In genomic region chr15:81586466-81586865, GRCm38 (mm10) we compare ENCODE assay signal across 8 mouse cellular contexts. TPM values are rescaled to one million over a fixed set of nuclear protein-coding genes. Genes with fewer than 3 reads are reported as not detected.
DNase-seq lines count a peak whose midpoint lies in the region; ATAC-seq and TF ChIP-seq lines count a peak whose summit lies in the region.

No protein-coding gene starts in this region.

- H3K9ac ChIP-seq in lung, embryonic 14.5 days = peak overlapping the region; percentile 100
- H3K9ac ChIP-seq in embryonic facial prominence, embryonic 11.5 days (replicated peaks; ENCODE audit: low read length) = peak overlapping the region; percentile 99
- H3K9ac ChIP-seq in intestine, embryonic 15.5 days = peak overlapping the region; percentile 100
- H3K9ac ChIP-seq in midbrain, postnatal 0 days (replicated peaks; ENCODE audit: low read length, poor library complexity, severe bottlenecking) = peak overlapping the region; percentile 100

- no peaks in the 10 kb centered on the region for H3K9me3 ChIP-seq in lung, embryonic 14.5 days (ENCODE audit: low read depth, low read length)
- H3K9me3 ChIP-seq in embryonic facial prominence, embryonic 11.5 days (replicated peaks; ENCODE audit: control insufficient read depth, low read length) = no peaks in the 10 kb centered on the region
- no peaks in the 10 kb centered on the region for H3K9me3 ChIP-seq in intestine, embryonic 15.5 days
- no peaks in the 10 kb centered on the region for H3K9me3 ChIP-seq in midbrain, postnatal 0 days (ENCODE audit: low read length)

- peak overlapping the region; percentile 60 for H3K4me2 ChIP-seq in lung, embryonic 14.5 days
- H3K4me2 ChIP-seq in embryonic facial prominence, embryonic 11.5 days (ENCODE audit: low read depth, low read length) = peak overlapping the region; percentile 43
- peak overlapping the region; percentile 68 for H3K4me2 ChIP-seq in intestine, embryonic 15.5 days (replicated peaks)
- peak overlapping the region; percentile 64 for H3K4me2 ChIP-seq in midbrain, postnatal 0 days (ENCODE audit: low read depth, low read length, poor library complexity, severe bottlenecking)

- 0% methylated on average over 28 of the region's 28 CpGs for WGBS in lung, embryonic 14.5 days
- under 1% methylated on average over 27 of the region's 28 CpGs for WGBS in embryonic facial prominence, embryonic 11.5 days
- WGBS in intestine, embryonic 15.5 days = under 1% methylated on average over 28 of the region's 28 CpGs
- WGBS in midbrain, postnatal 0 days = under 1% methylated on average over 28 of the region's 28 CpGs

- peak; percentile 63 for DNase-seq in lung, embryonic 14.5 days
- no peak for DNase-seq in lung, adult 18-20 months
- DNase-seq in embryonic facial prominence, embryonic 11.5 days (ENCODE audit: low spot score) = peak; percentile 57
- no peak for DNase-seq in midbrain, postnatal 0 days (ENCODE audit: low spot score)
- DNase-seq in gastrocnemius, postnatal 4 days (ENCODE audit: low spot score in 2 of 2) = no peak
- DNase-seq in testis, postnatal 14 days (ENCODE audit: low spot score) = no peak

- no peak for ATAC-seq in lung, embryonic 14.5 days (ENCODE audit: insufficient read depth)
- no peak for ATAC-seq in embryonic facial prominence, embryonic 11.5 days (replicated peaks; ENCODE audit: insufficient number of reproducible peaks, low FRiP score, low TSS enrichment, low read depth)
- no peak for ATAC-seq in intestine, embryonic 15.5 days
- ATAC-seq in midbrain, postnatal 0 days (ENCODE audit: low FRiP score) = 0 out of 2 replicates have a peak, but pooled peaks have one; percentile 1
- no peak for ATAC-seq in cerebellum, adult (ENCODE audit: insufficient number of reproducible peaks, low FRiP score, low TSS enrichment)

- no peak for TF ChIP-seq CTCF in lung, embryonic 14.5 days (IDR thresholded peaks at IDR 0.05; ENCODE audit: low read depth)
- no peak for TF ChIP-seq CTCF in midbrain, postnatal 0 days (IDR thresholded peaks at IDR 0.05)

- H3K4me3 ChIP-seq in lung, embryonic 14.5 days (ENCODE audit: low read depth, low read length) = peak overlapping the region; percentile 97
- peak overlapping the region; percentile 99 for H3K4me3 ChIP-seq in embryonic facial prominence, embryonic 11.5 days (ENCODE audit: low read depth, low read length)
- peak overlapping the region; percentile 96 for H3K4me3 ChIP-seq in intestine, embryonic 15.5 days (replicated peaks)
- H3K4me3 ChIP-seq in midbrain, postnatal 0 days (ENCODE audit: low read depth, low read length) = peak overlapping the region; percentile 97

- no peaks in the 10 kb centered on the region for H3K27me3 ChIP-seq in lung, embryonic 14.5 days (ENCODE audit: insufficient read depth, low read length)
- H3K27me3 ChIP-seq in embryonic facial prominence, embryonic 11.5 days (ENCODE audit: control insufficient read depth, insufficient read depth, low read length) = no peaks in the 10 kb centered on the region
- no peaks in the 10 kb centered on the region for H3K27me3 ChIP-seq in intestine, embryonic 15.5 days (replicated peaks)
- H3K27me3 ChIP-seq in midbrain, postnatal 0 days (ENCODE audit: insufficient read depth, low read length) = no peaks in the 10 kb centered on the region

- peaks cover 10% of the 10 kb centered on the region; the same call in 1 of the 2 replicates for H3K36me3 ChIP-seq in lung, embryonic 14.5 days (ENCODE audit: insufficient read depth)
- H3K36me3 ChIP-seq in embryonic facial prominence, embryonic 11.5 days (replicated peaks; ENCODE audit: control insufficient read depth, insufficient read depth, low read depth, low read length) = no peaks in the 10 kb centered on the region
- no peaks in the 10 kb centered on the region for H3K36me3 ChIP-seq in intestine, embryonic 15.5 days
- no peaks in the 10 kb centered on the region; the same call in 1 of the 2 replicates for H3K36me3 ChIP-seq in midbrain, postnatal 0 days (ENCODE audit: insufficient read depth, low read length)

- H3K27ac ChIP-seq in lung, embryonic 14.5 days (ENCODE audit: low read depth) = peak overlapping the region; percentile 100
- peak overlapping the region; percentile 100 for H3K27ac ChIP-seq in embryonic facial prominence, embryonic 11.5 days (replicated peaks; ENCODE audit: low read depth, low read length)
- peak overlapping the region; percentile 100 for H3K27ac ChIP-seq in intestine, embryonic 15.5 days
- H3K27ac ChIP-seq in midbrain, postnatal 0 days (ENCODE audit: low read depth, low read length) = peak overlapping the region; percentile 100

- peaks cover 3% of the 10 kb centered on the region for H3K4me1 ChIP-seq in lung, embryonic 14.5 days (ENCODE audit: insufficient read depth)
- no peaks in the 10 kb centered on the region; the same call in 1 of the 2 replicates for H3K4me1 ChIP-seq in embryonic facial prominence, embryonic 11.5 days (ENCODE audit: control insufficient read depth, insufficient read depth, low read length)
- 0 out of 2 replicates have a peak, but pooled peaks cover 9% of the 10 kb centered on the region for H3K4me1 ChIP-seq in intestine, embryonic 15.5 days (replicated peaks)
- H3K4me1 ChIP-seq in midbrain, postnatal 0 days (ENCODE audit: insufficient read depth, low read length) = no peaks in the 10 kb centered on the region; the same call in 1 of the 2 replicates

RNA-seq across cellular contexts. Expression of gene Ep300, which starts 1.3 kb away (rescaled TPM):
- polyA plus RNA-seq in lung, embryonic 14.5 days (2014; fragmentation: Nextera tagmentation; extraction: Ambion mirVana) = 22.6 and 25.0 TPM in 2 replicates
- polyA plus RNA-seq in embryonic facial prominence, embryonic 11.5 days (2014; fragmentation: Nextera tagmentation; extraction: Ambion mirVana) = 24.5 and 25.0 TPM in 2 replicates
- 12.7 and 15.0 TPM in 2 replicates for polyA plus RNA-seq in intestine, embryonic 15.5 days (2015; fragmentation: Nextera tagmentation; extraction: Ambion mirVana)
- 50.7 and 55.5 TPM in 2 replicates for total RNA-seq in midbrain, postnatal 0 days (2014; rRNA removed)
- polyA plus RNA-seq in midbrain, postnatal 0 days (2015; fragmentation: Nextera tagmentation; extraction: Ambion mirVana) = 9.4 and 14.9 TPM in 2 replicates
- total RNA-seq in gastrocnemius, postnatal 4 days (2021) = 10 to 100 TPM; 41.8 to 45.3 TPM

Comparison
In these comparisons a context has a peak if more than half of its experiments do, and no peak if none do; other contexts are left out.
1. DNase-seq: peak in lung, embryonic 14.5 days (single experiment) and embryonic facial prominence, embryonic 11.5 days (single experiment); none in lung, adult 18-20 months (0 of 2), midbrain, postnatal 0 days (single experiment), gastrocnemius, postnatal 4 days (0 of 2) and testis, postnatal 14 days (single experiment).
2. Peak in every context shown above with its lines, with median percentiles within 50 percentile points of each other: H3K27ac ChIP-seq, H3K4me2 ChIP-seq, H3K4me3 ChIP-seq and H3K9ac ChIP-seq.